Mouse (Mus musculus): ENCODE measurements at regions not wholly inside any gene's neighbourhood (a gene's known extent, or its start where the extent isn't known, plus 50 kb on each side); places are given as distances from the start of the nearest gene placed in this dataset.
"Not testable (repeated sequence)": the region's sequence is repeated elsewhere in the genome, so short reads cannot be mapped to it uniquely, and the experiment has no call there.

- Histone ChIP-seq H3K9ac (ENCODE audit: low read depth, low read length, severe bottlenecking) (no peak overlapping the region), H3K4me1 (ENCODE audit: control insufficient read depth, insufficient read depth, low read length) (no peaks in the 10 kb centered on the region), H3K27ac (replicated peaks; ENCODE audit: low read depth, low read length) (no peak overlapping the region), H3K4me3 (replicated peaks; ENCODE audit: low read length) (no peak overlapping the region), H3K36me3 (ENCODE audit: control insufficient read depth, insufficient read depth, low read length) (no peaks in the 10 kb centered on the region), H3K4me2 (replicated peaks; ENCODE audit: low read depth, low read length, severe bottlenecking) (no peak overlapping the region), H3K27me3 (ENCODE audit: control insufficient read depth, insufficient read depth, low read length) (no peaks in the 10 kb centered on the region), H3K9me3 (ENCODE audit: control insufficient read depth, low read length) (no peaks in the 10 kb centered on the region)
- DNase-seq (ENCODE audit: low spot score), result no peak
- no peak for ATAC-seq (ENCODE audit: low FRiP score, low read depth)
- TF ChIP-seq POLR2A (IDR thresholded peaks at IDR 0.05; ENCODE audit: borderline replicate concordance, extremely low read depth, insufficient read depth, insufficient read length), result no peak
- 84% methylated on average over 2 of the region's 2 CpGs for WGBS
Measured at GRCm38 (mm10) chrX:104931153-104931706, 74.2 kb upstream of the Magee2 start.

- Histone ChIP-seq H3K27ac (replicated peaks; ENCODE audit: low read depth, low read length) (no peak overlapping the region), H3K4me1 (ENCODE audit: control insufficient read depth, insufficient read depth, low read length) (no peaks in the 10 kb centered on the region), H3K9me3 (ENCODE audit: control insufficient read depth, low read length) (no peaks in the 10 kb centered on the region), H3K36me3 (ENCODE audit: control insufficient read depth, insufficient read depth, low read length) (no peaks in the 10 kb centered on the region), H3K4me3 (replicated peaks; ENCODE audit: low read length) (no peak overlapping the region), H3K4me2 (replicated peaks; ENCODE audit: low read depth, low read length, severe bottlenecking) (no peak overlapping the region), H3K9ac (ENCODE audit: low read depth, low read length, severe bottlenecking) (no peak overlapping the region), H3K27me3 (ENCODE audit: control insufficient read depth, insufficient read depth, low read length) (no peaks in the 10 kb centered on the region)
- WGBS, result 50% methylated on average over 2 of the region's 2 CpGs
- ATAC-seq (ENCODE audit: low FRiP score, low read depth) (no peak), DNase-seq (ENCODE audit: low spot score) (no peak)
- TF ChIP-seq POLR2A (IDR thresholded peaks at IDR 0.05; ENCODE audit: borderline replicate concordance, extremely low read depth, insufficient read depth, insufficient read length), result no peak
Measured at GRCm38 (mm10) chrX:104951587-104951986, 94.5 kb upstream of the Magee2 start.

DNA sequence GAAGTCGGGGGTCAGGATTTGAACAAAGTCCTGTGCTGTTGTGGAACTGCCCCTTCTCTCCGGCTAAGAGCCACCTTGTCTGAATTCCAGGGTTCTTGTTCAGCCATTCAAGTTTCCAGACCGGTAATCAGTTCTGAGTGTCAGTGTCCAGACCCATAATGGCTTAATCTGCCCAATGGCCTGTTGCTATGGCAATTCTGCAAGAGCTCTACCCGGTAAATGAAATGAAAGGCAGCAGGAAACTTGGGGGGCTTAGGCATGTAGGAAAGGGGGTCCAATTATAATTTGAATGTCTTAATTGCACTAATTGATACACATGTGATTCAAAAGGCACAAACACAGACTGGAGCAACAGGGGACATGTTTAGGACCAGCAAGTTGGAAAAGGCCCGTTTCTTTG, 95.7 kb upstream of the Magee2 start:
- H3K27ac ChIP-seq (replicated peaks; ENCODE audit: low read depth, low read length); H3K9me3 ChIP-seq (ENCODE audit: control insufficient read depth, low read length); ATAC-seq (ENCODE audit: low FRiP score, low read depth); H3K27me3 ChIP-seq (ENCODE audit: control insufficient read depth, insufficient read depth, low read length); H3K4me1 ChIP-seq (ENCODE audit: control insufficient read depth, insufficient read depth, low read length); DNase-seq (ENCODE audit: low spot score); H3K4me3 ChIP-seq (replicated peaks; ENCODE audit: low read length); H3K4me2 ChIP-seq (replicated peaks; ENCODE audit: low read depth, low read length, severe bottlenecking); H3K36me3 ChIP-seq (ENCODE audit: control insufficient read depth, insufficient read depth, low read length); H3K9ac ChIP-seq (ENCODE audit: low read depth, low read length, severe bottlenecking): not testable (repeated sequence)
- WGBS, result 48% methylated on average over 4 of the region's 5 CpGs

- not testable (repeated sequence) for ATAC-seq (ENCODE audit: low FRiP score, low read depth); H3K27ac ChIP-seq (replicated peaks; ENCODE audit: low read depth, low read length); H3K9ac ChIP-seq (ENCODE audit: low read depth, low read length, severe bottlenecking); H3K27me3 ChIP-seq (ENCODE audit: control insufficient read depth, insufficient read depth, low read length); H3K4me3 ChIP-seq (replicated peaks; ENCODE audit: low read length); H3K36me3 ChIP-seq (ENCODE audit: control insufficient read depth, insufficient read depth, low read length); DNase-seq (ENCODE audit: low spot score); H3K4me2 ChIP-seq (replicated peaks; ENCODE audit: low read depth, low read length, severe bottlenecking); H3K4me1 ChIP-seq (ENCODE audit: control insufficient read depth, insufficient read depth, low read length); H3K9me3 ChIP-seq (ENCODE audit: control insufficient read depth, low read length)
- WGBS, result 90% methylated on average over 1 of the region's 3 CpGs
Measured at GRCm38 (mm10) chrX:104953391-104953790, 96.3 kb upstream of the Magee2 start.

GRCm38 (mm10) chrX:104978432-104978831, 101.1 kb upstream of the Pbdc1 start:
- no peak overlapping the region for H3K4me3 ChIP-seq (replicated peaks; ENCODE audit: low read length)
- no peak for TF ChIP-seq POLR2A (IDR thresholded peaks at IDR 0.05; ENCODE audit: borderline replicate concordance, extremely low read depth, insufficient read depth, insufficient read length)
- no peak overlapping the region for H3K4me2 ChIP-seq (replicated peaks; ENCODE audit: low read depth, low read length, severe bottlenecking)
- H3K9ac ChIP-seq (ENCODE audit: low read depth, low read length, severe bottlenecking), result no peak overlapping the region
- H3K27me3 ChIP-seq (ENCODE audit: control insufficient read depth, insufficient read depth, low read length), result no peaks in the 10 kb centered on the region
- no peaks in the 10 kb centered on the region for H3K36me3 ChIP-seq (ENCODE audit: control insufficient read depth, insufficient read depth, low read length)
- no peaks in the 10 kb centered on the region for H3K9me3 ChIP-seq (ENCODE audit: control insufficient read depth, low read length)
- WGBS, result 92% methylated on average over 2 of the region's 2 CpGs
- H3K27ac ChIP-seq (replicated peaks; ENCODE audit: low read depth, low read length), result no peak overlapping the region
- no peak for ATAC-seq (ENCODE audit: low FRiP score, low read depth)
- no peaks in the 10 kb centered on the region for H3K4me1 ChIP-seq (ENCODE audit: control insufficient read depth, insufficient read depth, low read length)
- no peak for DNase-seq (ENCODE audit: low spot score)

DNA sequence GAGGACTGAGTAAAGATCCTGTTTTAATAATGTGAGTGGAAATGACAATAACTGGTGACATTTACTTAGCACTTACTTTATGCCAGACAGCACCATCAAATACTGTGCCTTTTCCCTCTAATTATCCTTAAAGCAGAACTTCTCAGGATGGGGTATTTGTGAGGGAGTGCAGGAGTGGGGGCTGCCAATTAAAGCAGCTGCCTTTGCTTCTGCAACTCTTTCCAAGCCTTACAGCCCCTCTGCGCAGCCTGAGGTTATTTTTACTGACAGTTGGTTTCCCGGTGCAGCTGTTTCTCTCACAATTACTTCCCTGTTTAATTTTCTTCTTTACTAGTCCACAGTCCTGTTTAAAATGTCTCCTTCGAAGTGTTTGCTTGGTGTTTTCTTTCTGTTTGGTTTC, 76.3 kb upstream of the Pbdc1 start:
- no peaks in the 10 kb centered on the region for H3K4me1 ChIP-seq (ENCODE audit: control insufficient read depth, insufficient read depth, low read length)
- H3K4me3 ChIP-seq (replicated peaks; ENCODE audit: low read length), result no peak overlapping the region
- H3K36me3 ChIP-seq (ENCODE audit: control insufficient read depth, insufficient read depth, low read length), result no peaks in the 10 kb centered on the region
- ATAC-seq (ENCODE audit: low FRiP score, low read depth), result peak; percentile 63; the same call in 1 of the 2 replicates
- H3K9me3 ChIP-seq (ENCODE audit: control insufficient read depth, low read length), result no peaks in the 10 kb centered on the region
- no peak overlapping the region for H3K4me2 ChIP-seq (replicated peaks; ENCODE audit: low read depth, low read length, severe bottlenecking)
- WGBS, result 21% methylated on average over 3 of the region's 3 CpGs
- no peak overlapping the region for H3K27ac ChIP-seq (replicated peaks; ENCODE audit: low read depth, low read length)
- DNase-seq (ENCODE audit: low spot score), result peak; percentile 24
- TF ChIP-seq POLR2A (IDR thresholded peaks at IDR 0.05; ENCODE audit: borderline replicate concordance, extremely low read depth, insufficient read depth, insufficient read length), result no peak
- H3K27me3 ChIP-seq (ENCODE audit: control insufficient read depth, insufficient read depth, low read length), result no peaks in the 10 kb centered on the region
- H3K9ac ChIP-seq (ENCODE audit: low read depth, low read length, severe bottlenecking), result no peak overlapping the region

All from limb, embryonic 14.5 days (tissue).